Mouse (Mus musculus) fibroblast of lung, adult 2 months (primary cell): ENCODE measurements around the gene Ndufv3.

Experiments
- DNase-seq: peaks from one replicate; pipeline ENCODE4 v3.0.0-alpha.2; 2011; ENCODE audit warnings: low read depth

Ndufv3 gene

GRCm38 (mm10) chr17:31519946-31520838, at the start of gene Ndufv3, which contains the start of gene Wdr4:
Gene Ndufv3 (plus strand): TSS chr17:31520115.
Gene Wdr4 (minus strand): TSS chr17:31519980.
- peak; percentile 98 for DNase-seq

- no peak for DNase-seq
Observed at GRCm38 (mm10) chr17:31470766-31471418, 49.0 kb upstream of the Ndufv3 start.

GRCm38 (mm10) chr17:31474388-31474787, 45.5 kb upstream of the Ndufv3 start:
- no peak for DNase-seq

GRCm38 (mm10) chr17:31478606-31479005, 41.3 kb upstream of the Ndufv3 start:
- no peak for DNase-seq

GRCm38 (mm10) chr17:31479108-31479844, 40.6 kb upstream of the Ndufv3 start:
- DNase-seq: no peak

- no peak for DNase-seq
Observed at GRCm38 (mm10) chr17:31486616-31487198, 33.2 kb upstream of the Ndufv3 start.

GRCm38 (mm10) chr17:31487433-31488060, 32.4 kb upstream of the Ndufv3 start:
- DNase-seq: no peak

GRCm38 (mm10) chr17:31491355-31491754, 28.6 kb upstream of the Ndufv3 start:
- no peak for DNase-seq

- DNase-seq: peak; percentile 24
Observed at GRCm38 (mm10) chr17:31492416-31492815, 27.5 kb upstream of the Ndufv3 start.

GRCm38 (mm10) chr17:31494989-31495388, 24.9 kb upstream of the Ndufv3 start:
- DNase-seq: no peak

GRCm38 (mm10) chr17:31497726-31498125, 22.2 kb upstream of the Ndufv3 start:
- no peak for DNase-seq

- DNase-seq: no peak
Observed at GRCm38 (mm10) chr17:31499725-31500124, 20.2 kb upstream of the Ndufv3 start.

- no peak for DNase-seq
Observed at GRCm38 (mm10) chr17:31500416-31500815, 19.5 kb upstream of the Ndufv3 start.

GRCm38 (mm10) chr17:31500908-31501307, 19.0 kb upstream of the Ndufv3 start:
- no peak for DNase-seq

GRCm38 (mm10) chr17:31502261-31502927, 17.5 kb upstream of the Ndufv3 start:
- DNase-seq: no peak

GRCm38 (mm10) chr17:31503337-31503736, 16.6 kb upstream of the Ndufv3 start:
- DNase-seq: no peak

- DNase-seq: no peak
Observed at GRCm38 (mm10) chr17:31503936-31504335, 16.0 kb upstream of the Ndufv3 start.

- no peak for DNase-seq
Observed at GRCm38 (mm10) chr17:31505013-31505412, 14.9 kb upstream of the Ndufv3 start.

- DNase-seq: no peak
Observed at GRCm38 (mm10) chr17:31506282-31506681, 13.6 kb upstream of the Ndufv3 start.

GRCm38 (mm10) chr17:31510944-31511343, 9.0 kb upstream of the Ndufv3 start:
- DNase-seq: no peak
